Mouse (Mus musculus) CD8-positive naive resting alpha-beta T cell, adult 57 days (primary cell): ENCODE results near the gene Olfr1344. TPM values are rescaled to one million over a fixed set of nuclear protein-coding genes. Genes with fewer than 3 reads are reported as not detected.

Experiments
- total RNA-seq: library from RNA; stranded (reverse); gene quantifications from one replicate; pipeline ENCODE4 v1.2.4, GENCODE M21; 2023

Olfr1344 gene
- total RNA-seq: not detected

GRCm38 (mm10) chr7:6438388-6438787, at the start of gene Olfr1344:
Gene Olfr1344, plus strand, starts transcription at chr7:6438688.

GRCm38 (mm10) chr7:6397996-6398975, 40.2 kb upstream of the Olfr1344 start, which contains the start of gene Smim17:
Gene Smim17, plus strand, starts transcription at chr7:6398715.

GRCm38 (mm10) chr7:6410043-6410442, 28.4 kb upstream of the Olfr1344 start, which contains the start of gene Gm20715:
Gene Gm20715, plus strand, starts transcription at chr7:6410277.

GRCm38 (mm10) chr7:6455868-6456267, 17.4 kb downstream of the Olfr1344 start, which contains the start of gene Olfr1336:
Gene Olfr1336, plus strand, starts transcription at chr7:6456168.

GRCm38 (mm10) chr7:6466951-6467350, 28.5 kb downstream of the Olfr1344 start, which contains the start of gene Olfr1346:
Gene Olfr1346, plus strand, starts transcription at chr7:6467101.

GRCm38 (mm10) chr7:6486841-6487240, 48.4 kb downstream of the Olfr1344 start, which contains the start of gene Olfr5:
Gene Olfr5, minus strand, starts transcription at chr7:6486941.

Other genes starting within 250 kb of the Olfr1344 start
- not detected for gene Galp, start 241.6 kb upstream of the Olfr1344 start, total RNA-seq
- not detected for gene Zscan5b, start 216.4 kb upstream of the Olfr1344 start, total RNA-seq
- gene Epp13, start 186.0 kb upstream of the Olfr1344 start, total RNA-seq: not detected
- 4.8 TPM for gene Zfp667, start 152.1 kb upstream of the Olfr1344 start, total RNA-seq
- 0.70 TPM for gene Zfp583, start 107.4 kb upstream of the Olfr1344 start, total RNA-seq
- gene Gm3854, start 94.9 kb upstream of the Olfr1344 start, total RNA-seq: 0.55 TPM
- gene Zfp78, start 75.4 kb upstream of the Olfr1344 start, total RNA-seq: 2.1 TPM
- 5.7 TPM for gene Zfp28, start 55.4 kb upstream of the Olfr1344 start, total RNA-seq
- not detected for gene Smim17, start 40.0 kb upstream of the Olfr1344 start, total RNA-seq
- gene Gm20715, start 28.4 kb upstream of the Olfr1344 start, total RNA-seq: not detected
- not detected for gene Olfr1336, start 17.5 kb downstream of the Olfr1344 start, total RNA-seq
- not detected for gene Olfr1346, start 28.4 kb downstream of the Olfr1344 start, total RNA-seq
- not detected for gene Olfr5, start 48.3 kb downstream of the Olfr1344 start, total RNA-seq
- not detected for gene Olfr1347, start 61.1 kb downstream of the Olfr1344 start, total RNA-seq
- not detected for gene Olfr1348, start 70.1 kb downstream of the Olfr1344 start, total RNA-seq
- not detected for gene Olfr1349, start 84.3 kb downstream of the Olfr1344 start, total RNA-seq
- gene Olfr1350, start 126.2 kb downstream of the Olfr1344 start, total RNA-seq: not detected